22 mouse cellular contexts compared by ENCODE assay signal in the genomic region with DNA sequence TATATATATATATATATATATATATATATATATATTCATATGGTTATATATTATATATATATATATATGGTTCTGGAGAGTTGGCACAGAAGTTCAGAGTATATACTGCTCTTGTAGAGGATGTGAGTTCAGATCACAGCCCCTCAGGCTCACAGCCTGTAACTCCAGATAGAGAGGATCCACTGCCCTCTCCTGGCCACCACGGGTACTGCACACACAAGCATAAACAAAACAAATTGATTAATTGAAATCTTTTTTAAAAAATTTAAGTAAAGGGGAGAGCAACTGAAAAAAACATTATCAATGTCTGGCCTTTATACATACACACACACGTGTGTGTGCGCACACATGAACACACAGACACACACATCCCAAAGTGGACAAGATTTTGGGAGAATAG.
DNase-seq lines count a peak whose midpoint lies in the region; ATAC-seq and TF ChIP-seq lines count a peak whose summit lies in the region.
"Had no signal": no experiment of that assay in that cellular context is flagged by ENCODE, and none has a peak within 500 bp of the region (broad histone marks: within the 10 kb centered on the region; RNA-seq: fewer than 3 reads in every experiment).

No protein-coding gene starts in this region.

- H3K36me3 ChIP-seq in hindbrain, postnatal 0 days (ENCODE audit: insufficient read depth, low read length): no peaks in the 10 kb centered on the region
- H3K36me3 ChIP-seq in hindbrain, embryonic 11.5 days (ENCODE audit: control insufficient read depth, insufficient read depth, low read length): no peaks in the 10 kb centered on the region
- no peaks in the 10 kb centered on the region for H3K36me3 ChIP-seq in liver, postnatal 0 days (replicated peaks; ENCODE audit: insufficient read depth, low read length)
- H3K36me3 ChIP-seq in liver, embryonic 11.5 days (ENCODE audit: control insufficient read depth, insufficient read depth, low read length): no peaks in the 10 kb centered on the region
- H3K36me3 ChIP-seq: G1E; hindbrain, embryonic 13.5 days; intestine, embryonic 15.5 days; liver, embryonic 13.5 days had no signal

- H3K4me3 ChIP-seq in hindbrain, postnatal 0 days (ENCODE audit: low read length): no peak overlapping the region
- no peak overlapping the region for H3K4me3 ChIP-seq in hindbrain, embryonic 11.5 days (ENCODE audit: low read depth, low read length)
- no peak overlapping the region for H3K4me3 ChIP-seq in liver, postnatal 0 days (ENCODE audit: low read depth, low read length)
- H3K4me3 ChIP-seq in liver, embryonic 11.5 days (ENCODE audit: low read depth, low read length): no peak overlapping the region
- no peak overlapping the region for H3K4me3 ChIP-seq in embryonic fibroblast, embryonic 13.5 days (ENCODE audit: insufficient read depth, low read length)
- H3K4me3 ChIP-seq: hindbrain, embryonic 13.5 days; intestine, embryonic 15.5 days; liver, embryonic 13.5 days had no signal

- intact Hi-C loops in heart, postnatal 25 days (cut with DNase I): loop anchor here (10.0 kb wide), 1 partner anchor 118 kb away; the partner anchor contains the start of gene Galnt17

- H3K4me2 ChIP-seq in hindbrain, postnatal 0 days (ENCODE audit: low read depth, low read length): no peak overlapping the region
- no peak overlapping the region for H3K4me2 ChIP-seq in hindbrain, embryonic 11.5 days (replicated peaks; ENCODE audit: low read depth, low read length)
- H3K4me2 ChIP-seq in liver, postnatal 0 days (ENCODE audit: low read depth, low read length): no peak overlapping the region
- no peak overlapping the region for H3K4me2 ChIP-seq in liver, embryonic 11.5 days
- H3K4me2 ChIP-seq: hindbrain, embryonic 13.5 days; intestine, embryonic 15.5 days; liver, embryonic 13.5 days; midbrain, embryonic 11.5 days had no signal

- no peaks in the 10 kb centered on the region for H3K9me3 ChIP-seq in hindbrain, postnatal 0 days (ENCODE audit: low read length)
- H3K9me3 ChIP-seq in hindbrain, embryonic 11.5 days (ENCODE audit: control insufficient read depth, low read length): no peaks in the 10 kb centered on the region
- no peaks in the 10 kb centered on the region for H3K9me3 ChIP-seq in liver, postnatal 0 days (ENCODE audit: low read length)
- no peaks in the 10 kb centered on the region for H3K9me3 ChIP-seq in liver, embryonic 11.5 days (ENCODE audit: control insufficient read depth, low read length)
- H3K9me3 ChIP-seq: hindbrain, embryonic 13.5 days; intestine, embryonic 15.5 days; liver, embryonic 13.5 days had no signal

- 90% methylated on average over 3 of the region's 3 CpGs for WGBS in hindbrain, postnatal 0 days
- 77% methylated on average over 3 of the region's 3 CpGs for WGBS in hindbrain, embryonic 11.5 days
- WGBS in liver, postnatal 0 days (ENCODE audit: insufficient replicate concordance): 73% methylated on average over 3 of the region's 3 CpGs
- 80% methylated on average over 3 of the region's 3 CpGs for WGBS in liver, embryonic 11.5 days

- no peak for TF ChIP-seq POLR2A in embryonic fibroblast, embryonic 13.5 days (IDR thresholded peaks at IDR 0.05; ENCODE audit: low read depth, low read length)

- no peak overlapping the region for H3K27ac ChIP-seq in hindbrain, postnatal 0 days
- H3K27ac ChIP-seq in hindbrain, embryonic 11.5 days (ENCODE audit: low read depth, low read length): no peak overlapping the region
- no peak overlapping the region for H3K27ac ChIP-seq in liver, postnatal 0 days (ENCODE audit: low read depth)
- H3K27ac ChIP-seq in liver, embryonic 11.5 days (ENCODE audit: low read depth, low read length): no peak overlapping the region
- no peak overlapping the region for H3K27ac ChIP-seq in embryonic fibroblast, embryonic 13.5 days (ENCODE audit: insufficient read depth, low read length)
- H3K27ac ChIP-seq: hindbrain, embryonic 13.5 days; intestine, embryonic 15.5 days; liver, embryonic 13.5 days; macrophage had no signal

- H3K4me1 ChIP-seq in hindbrain, postnatal 0 days (ENCODE audit: insufficient read depth, low read length): no peaks in the 10 kb centered on the region
- no peaks in the 10 kb centered on the region for H3K4me1 ChIP-seq in hindbrain, embryonic 11.5 days (replicated peaks; ENCODE audit: control insufficient read depth, insufficient read depth, low read length)
- no peaks in the 10 kb centered on the region for H3K4me1 ChIP-seq in liver, postnatal 0 days (ENCODE audit: insufficient read depth)
- H3K4me1 ChIP-seq in liver, embryonic 11.5 days (replicated peaks; ENCODE audit: control insufficient read depth, insufficient read depth, low read length): no peaks in the 10 kb centered on the region
- H3K4me1 ChIP-seq in embryonic fibroblast, embryonic 13.5 days (ENCODE audit: control insufficient read depth, insufficient read depth, low read length): no peaks in the 10 kb centered on the region; the same call in 1 of the 2 replicates
- H3K4me1 ChIP-seq: hindbrain, embryonic 13.5 days; intestine, embryonic 15.5 days; liver, embryonic 13.5 days had no signal

- no peak overlapping the region for H3K9ac ChIP-seq in hindbrain, postnatal 0 days (replicated peaks; ENCODE audit: low read length)
- no peak overlapping the region for H3K9ac ChIP-seq in hindbrain, embryonic 11.5 days (ENCODE audit: low read depth, low read length)
- no peak overlapping the region for H3K9ac ChIP-seq in liver, postnatal 0 days (replicated peaks)
- H3K9ac ChIP-seq in liver, embryonic 11.5 days (ENCODE audit: low read depth, low read length): no peak overlapping the region
- H3K9ac ChIP-seq: hindbrain, embryonic 13.5 days; intestine, embryonic 15.5 days; liver, embryonic 13.5 days had no signal

- ATAC-seq in hindbrain, postnatal 0 days: no peak
- no peak for ATAC-seq in hindbrain, embryonic 11.5 days (ENCODE audit: low FRiP score)
- ATAC-seq in liver, postnatal 0 days: no peak
- no peak for ATAC-seq in liver, embryonic 11.5 days (replicated peaks; ENCODE audit: low FRiP score)
- ATAC-seq: forebrain, embryonic 14.5 days; intestine, embryonic 15.5 days had no signal

- TF ChIP-seq CTCF in hindbrain, postnatal 0 days (IDR thresholded peaks at IDR 0.05; ENCODE audit: low read depth): peak; percentile 49
- peak; percentile 39 for TF ChIP-seq CTCF in liver, postnatal 0 days (IDR thresholded peaks at IDR 0.05; ENCODE audit: low read depth)
- TF ChIP-seq CTCF in embryonic fibroblast, embryonic 13.5 days (IDR thresholded peaks at IDR 0.05; ENCODE audit: borderline replicate concordance, insufficient read depth, low read length): peak; percentile 27; the same call in 1 of the 2 replicates

- no peak for TF ChIP-seq EP300 in liver, postnatal 0 days (IDR thresholded peaks at IDR 0.05; ENCODE audit: low read depth)

- H3K27me3 ChIP-seq in hindbrain, postnatal 0 days (ENCODE audit: insufficient read depth, low read length): no peaks in the 10 kb centered on the region
- H3K27me3 ChIP-seq in hindbrain, embryonic 11.5 days (ENCODE audit: control insufficient read depth, insufficient read depth, low read length): no peaks in the 10 kb centered on the region
- no peaks in the 10 kb centered on the region for H3K27me3 ChIP-seq in liver, postnatal 0 days (ENCODE audit: insufficient read depth, low read length)
- H3K27me3 ChIP-seq in liver, embryonic 11.5 days (replicated peaks; ENCODE audit: control insufficient read depth, insufficient read depth, low read length): no peaks in the 10 kb centered on the region
- H3K27me3 ChIP-seq: hindbrain, embryonic 13.5 days; intestine, embryonic 15.5 days; liver, embryonic 13.5 days had no signal

- no peak for DNase-seq in hindbrain, postnatal 0 days (ENCODE audit: low spot score)
- no peak for DNase-seq in hindbrain, embryonic 11.5 days (ENCODE audit: low spot score)
- DNase-seq in liver, postnatal 0 days: no peak
- no peak for DNase-seq in liver, embryonic 11.5 days (ENCODE audit: low spot score)
- DNase-seq in ES-CJ7 (ENCODE audit: low read depth, low spot score): peak; percentile 42
- no peak for DNase-seq in heart, postnatal 25 days (ENCODE audit: low spot score)
- DNase-seq: adrenal gland, adult 2 months; B cell, adult 2 months; cerebellum, adult 11 months; cerebellum, postnatal 36 days; heart, adult 18-20 months; kidney, postnatal 36 days; liver, embryonic 13.5 days; right cerebral cortex, postnatal 25 days; thymus, postnatal 4 days had no signal
